Mouse (Mus musculus) embryonic facial prominence, embryonic 12.5 days (tissue): Measurements from ENCODE around the gene Il10. TPM values are rescaled to one million over a fixed set of nuclear protein-coding genes. Genes with fewer than 3 reads are reported as not detected.
A peak's percentile ranks its signal among the peaks of the same experiment; 100 is the strongest.

Source experiments
- ATAC-seq: fragments of 200-750 bp; cut with Nextera tagmentation; 2 replicates; pipeline ENCODE4 v1.8.0; 2017; ENCODE audit not compliant: insufficient number of reproducible peaks, insufficient read depth, low FRiP score, low TSS enrichment
- H3K27ac ChIP-seq: fragments of 300-500 bp; sonication (generic); 2 replicates; pipeline ENCODE4 v1.5.1; 2016; ENCODE audit warnings: mild to moderate bottlenecking
- H3K27me3 ChIP-seq: fragments of 300-500 bp; sonication (generic); 2 replicates; pipeline ENCODE4 v1.6.1; 2016; ENCODE audit warnings: mild to moderate bottlenecking, moderate library complexity
- H3K36me3 ChIP-seq: fragments of 300-500 bp; sonication (generic); 2 replicates; pipeline ENCODE4 v1.6.1; 2016; ENCODE audit warnings: mild to moderate bottlenecking
- H3K4me1 ChIP-seq: fragments of 300-500 bp; sonication (generic); 2 replicates; pipeline ENCODE4 v1.6.1; 2016
- H3K4me2 ChIP-seq: fragments of 300-500 bp; sonication (generic); replicated peaks from 2 replicates; pipeline ENCODE4 v1.6.1; 2016; ENCODE audit warnings: mild to moderate bottlenecking, moderate library complexity
- H3K4me3 ChIP-seq: fragments of 300-500 bp; sonication (generic); 2 replicates; pipeline ENCODE4 v1.5.1; 2016; ENCODE audit warnings: mild to moderate bottlenecking
- H3K9ac ChIP-seq: fragments of 300-500 bp; sonication (generic); 2 replicates; pipeline ENCODE4 v1.6.1; 2016; ENCODE audit warnings: mild to moderate bottlenecking, moderate library complexity
- H3K9me3 ChIP-seq: fragments of 300-500 bp; sonication (generic); 2 replicates; pipeline ENCODE4 v1.6.1; 2016; ENCODE audit warnings: mild to moderate bottlenecking, moderate library complexity
- WGBS: fragments of 180-500 bp; shearing (Covaris S2); methylation state at CpG from one replicate; pipeline ENCODE4 v1.1.7; 2016; 5-methylcytosine and 5-hydroxymethylcytosine counted together
- polyA plus RNA-seq: library from polyadenylated mRNA; unstranded; fragments of >200 nt; fragmentation: Nextera tagmentation; extraction: Ambion mirVana; gene quantifications from 2 replicates; pipeline ENCODE4 v1.2.1, GENCODE M21; 2016

Gene Il10
- polyA plus RNA-seq, 1 experiment from 2014 or later: not detected

DNA sequence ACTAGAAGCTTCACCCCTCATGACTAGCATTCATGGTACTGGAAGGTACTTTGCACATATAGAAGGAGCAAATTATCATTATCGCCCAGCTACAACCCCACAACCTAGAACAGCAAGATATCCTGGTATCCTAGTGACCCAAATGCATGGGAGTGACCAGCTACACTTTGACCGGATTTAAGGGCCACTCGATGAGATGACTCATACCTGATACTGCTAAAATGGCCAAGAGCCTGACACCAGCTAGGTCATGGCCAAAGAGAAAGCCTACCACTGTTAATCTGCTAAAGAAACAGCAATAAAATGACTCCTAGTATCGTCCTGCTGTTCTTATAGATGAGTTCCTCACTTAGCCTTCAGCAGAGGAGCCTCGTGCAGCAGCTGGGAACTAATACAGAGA is 19.8 kb downstream of the Il10 start:
- no peak overlapping the region for H3K4me3 ChIP-seq
- H3K4me2 ChIP-seq: no peak overlapping the region
- H3K36me3 ChIP-seq: no peaks in the 10 kb centered on the region
- H3K27ac ChIP-seq: no peak overlapping the region
- H3K27me3 ChIP-seq: no peaks in the 10 kb centered on the region
- no peaks in the 10 kb centered on the region for H3K4me1 ChIP-seq
- no peaks in the 10 kb centered on the region for H3K9me3 ChIP-seq
- WGBS: 87% methylated on average over 5 of the region's 5 CpGs
- no peak for ATAC-seq
- no peak overlapping the region for H3K9ac ChIP-seq

DNA sequence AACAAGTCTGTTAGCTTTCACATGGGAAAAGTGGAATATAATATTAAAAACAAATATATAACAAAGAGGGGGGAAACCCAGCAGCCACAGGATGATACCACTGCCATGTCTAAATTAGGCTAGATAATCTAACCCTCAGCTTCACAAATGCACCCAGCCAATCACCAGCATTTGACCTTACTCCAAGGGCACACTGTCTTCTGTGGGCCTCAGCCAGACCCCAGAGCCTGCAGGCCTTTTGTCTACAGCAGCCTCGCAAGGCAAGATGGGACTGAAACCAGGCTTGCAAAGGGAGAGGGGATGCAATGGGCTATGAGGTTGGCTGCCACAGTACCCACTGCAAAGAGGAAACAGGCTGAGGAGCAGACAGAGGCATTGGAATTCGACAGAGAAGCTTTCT is 22.6 kb downstream of the Il10 start:
- no peak for ATAC-seq
- H3K4me2 ChIP-seq: no peak overlapping the region
- H3K27ac ChIP-seq: no peak overlapping the region
- no peaks in the 10 kb centered on the region for H3K9me3 ChIP-seq
- no peaks in the 10 kb centered on the region for H3K4me1 ChIP-seq
- 40% methylated on average over 2 of the region's 2 CpGs for WGBS
- H3K27me3 ChIP-seq: no peaks in the 10 kb centered on the region
- H3K36me3 ChIP-seq: no peaks in the 10 kb centered on the region
- H3K4me3 ChIP-seq: no peak overlapping the region
- H3K9ac ChIP-seq: no peak overlapping the region

DNA sequence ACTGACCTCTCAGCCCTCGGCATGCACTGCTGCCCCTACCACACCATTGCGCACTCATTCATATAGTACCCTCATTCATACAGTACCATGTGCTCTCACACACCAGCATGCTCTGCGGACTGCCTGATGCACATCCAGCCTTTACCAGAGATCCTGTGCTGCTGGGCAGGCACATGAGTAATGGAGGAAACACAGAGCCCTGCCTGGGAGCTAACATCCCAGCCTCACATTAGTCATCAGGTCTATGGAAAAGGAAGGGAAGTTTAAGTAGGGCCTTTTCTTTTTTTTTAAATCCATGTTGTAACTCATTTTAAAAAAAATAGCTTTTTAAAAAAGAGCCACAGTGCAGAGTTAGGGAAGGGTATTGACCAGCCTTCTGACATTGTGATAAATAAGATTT is 23.1 kb downstream of the Il10 start:
- H3K4me1 ChIP-seq: no peaks in the 10 kb centered on the region
- H3K4me2 ChIP-seq: no peak overlapping the region
- no peak overlapping the region for H3K9ac ChIP-seq
- no peaks in the 10 kb centered on the region for H3K27me3 ChIP-seq
- no peak overlapping the region for H3K27ac ChIP-seq
- no peak for ATAC-seq
- H3K4me3 ChIP-seq: no peak overlapping the region
- WGBS: 79% methylated on average over 3 of the region's 3 CpGs
- H3K9me3 ChIP-seq: no peaks in the 10 kb centered on the region
- H3K36me3 ChIP-seq: no peaks in the 10 kb centered on the region

DNA sequence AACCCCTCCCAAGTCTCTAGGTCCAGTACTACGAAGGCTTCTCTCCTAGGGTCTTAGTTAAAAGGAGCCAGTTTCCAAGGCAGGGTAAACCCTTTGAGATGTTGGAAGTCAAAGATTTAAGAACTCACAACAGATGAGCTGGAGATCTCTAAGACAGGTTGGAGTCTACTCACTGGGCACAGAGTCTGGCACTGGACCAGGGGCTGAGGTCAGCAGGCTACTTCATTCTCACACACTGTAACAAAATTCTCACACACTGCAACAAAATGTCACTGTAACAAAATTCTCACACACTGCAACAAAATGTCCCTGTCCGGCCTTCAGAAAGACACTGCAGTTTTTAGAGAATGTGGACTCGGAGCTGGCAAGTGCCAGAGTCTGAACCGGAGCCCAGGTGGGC is 24.0 kb downstream of the Il10 start:
- H3K4me3 ChIP-seq: no peak overlapping the region
- no peaks in the 10 kb centered on the region for H3K36me3 ChIP-seq
- 91% methylated on average over 4 of the region's 4 CpGs for WGBS
- no peak for ATAC-seq
- H3K4me2 ChIP-seq: no peak overlapping the region
- H3K27me3 ChIP-seq: no peaks in the 10 kb centered on the region
- no peak overlapping the region for H3K9ac ChIP-seq
- no peak overlapping the region for H3K27ac ChIP-seq
- H3K9me3 ChIP-seq: no peaks in the 10 kb centered on the region
- no peaks in the 10 kb centered on the region for H3K4me1 ChIP-seq

DNA sequence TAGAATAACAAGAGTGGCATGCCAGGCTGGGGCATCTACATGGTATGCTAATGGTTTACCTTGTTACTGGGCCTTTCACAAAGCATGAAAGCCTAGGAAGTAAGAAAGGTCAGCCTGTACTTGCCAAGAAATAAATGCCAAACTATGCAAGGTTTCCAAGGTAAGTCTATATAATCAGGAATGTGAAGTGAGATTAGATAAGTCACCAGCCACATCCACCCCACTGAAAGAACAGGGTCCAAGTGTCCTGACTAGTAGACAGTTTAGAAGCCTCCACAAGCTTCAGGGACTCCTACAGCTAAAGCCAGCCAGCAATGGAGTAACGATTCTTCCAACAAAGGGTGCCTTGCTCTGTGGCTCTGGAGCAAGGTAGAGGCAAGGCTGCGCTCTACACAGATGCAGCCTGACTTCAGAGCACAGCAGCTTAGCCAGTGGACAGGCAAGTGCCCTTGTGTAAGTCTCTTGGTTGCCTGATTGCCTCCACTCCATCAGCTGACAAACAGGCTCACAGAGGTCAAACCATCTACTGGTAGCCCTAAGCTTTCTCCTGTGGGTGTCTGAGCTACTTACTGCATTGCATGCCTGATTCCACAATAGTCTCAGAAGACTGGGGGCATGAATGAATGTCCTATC is 26.2 kb downstream of the Il10 start:
- H3K4me1 ChIP-seq: peaks cover under 1% of the 10 kb centered on the region; the same call in 1 of the 2 replicates
- no peak overlapping the region for H3K4me2 ChIP-seq
- H3K4me3 ChIP-seq: no peak overlapping the region
- no peak overlapping the region for H3K27ac ChIP-seq
- no peaks in the 10 kb centered on the region for H3K36me3 ChIP-seq
- ATAC-seq: no peak
- H3K27me3 ChIP-seq: no peaks in the 10 kb centered on the region
- no peaks in the 10 kb centered on the region for H3K9me3 ChIP-seq
- 88% methylated on average over 2 of the region's 2 CpGs for WGBS
- H3K9ac ChIP-seq: no peak overlapping the region

DNA sequence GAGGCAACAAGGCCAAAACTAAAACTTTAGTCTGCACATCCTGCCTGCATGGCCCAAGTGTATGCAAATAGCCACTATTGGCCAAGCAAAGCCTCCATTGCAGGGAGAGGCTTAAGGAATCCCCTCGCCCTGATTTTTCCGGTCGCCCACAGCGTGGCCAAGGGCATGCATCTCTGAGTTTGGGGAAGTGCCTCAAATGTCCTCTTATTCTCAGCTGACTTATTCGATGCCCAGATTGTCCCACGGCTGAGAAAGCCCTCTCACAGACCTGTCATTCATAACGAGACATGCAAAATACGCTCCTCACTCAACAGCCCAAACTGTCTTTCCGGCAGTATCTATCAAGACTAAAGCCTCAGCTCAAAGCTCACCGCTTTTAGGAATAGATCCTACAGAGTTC is 27.0 kb downstream of the Il10 start:
- Histone ChIP-seq H3K4me3 (no peak overlapping the region), H3K36me3 (no peaks in the 10 kb centered on the region), H3K4me1 (peaks cover 8% of the 10 kb centered on the region; the same call in 1 of the 2 replicates), H3K27ac (no peak overlapping the region), H3K27me3 (no peaks in the 10 kb centered on the region), H3K9ac (no peak overlapping the region), H3K4me2 (no peak overlapping the region), H3K9me3 (no peaks in the 10 kb centered on the region)
- WGBS: 88% methylated on average over 10 of the region's 10 CpGs
- ATAC-seq: no peak

DNA sequence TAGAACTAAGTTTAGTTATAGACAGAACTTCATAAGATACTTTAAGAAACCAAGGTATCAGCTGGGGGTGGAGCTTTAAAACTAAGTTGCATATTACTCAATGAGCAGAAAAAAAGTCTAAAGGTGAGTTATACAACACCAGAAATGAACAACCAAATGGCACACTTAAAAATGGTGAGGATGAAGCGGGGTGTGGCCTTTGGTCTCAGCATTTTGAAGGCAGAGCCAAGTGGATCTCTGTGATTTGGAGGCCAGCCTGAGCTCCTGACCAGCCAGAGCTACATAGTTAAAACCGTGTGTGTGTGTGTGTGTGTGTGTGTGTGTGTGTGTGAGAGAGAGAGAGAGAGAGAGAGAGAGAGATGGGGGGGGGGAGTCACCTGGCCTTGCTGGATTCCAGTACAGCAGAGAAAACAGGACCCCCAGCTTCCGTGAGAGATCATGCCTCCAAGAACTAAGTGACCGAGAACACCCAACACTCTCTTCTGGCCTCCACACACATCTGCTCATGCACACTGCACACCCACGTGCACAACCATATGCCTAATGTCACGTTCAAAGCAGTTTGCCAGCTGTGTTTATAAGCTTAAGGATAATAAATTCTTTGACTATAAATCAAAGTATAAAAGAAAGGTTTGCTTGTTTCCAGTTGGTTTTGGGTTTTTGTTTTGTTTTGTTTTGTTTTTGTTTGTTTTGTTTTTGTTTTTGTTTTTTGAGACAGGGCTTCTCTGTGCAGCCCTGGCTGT is 28.6 kb downstream of the Il10 start:
- no peak for ATAC-seq
- no peaks in the 10 kb centered on the region for H3K27me3 ChIP-seq
- H3K4me3 ChIP-seq: no peak overlapping the region
- H3K36me3 ChIP-seq: no peaks in the 10 kb centered on the region
- H3K9me3 ChIP-seq: no peaks in the 10 kb centered on the region
- no peak overlapping the region for H3K27ac ChIP-seq
- peaks cover 9% of the 10 kb centered on the region; the same call in 1 of the 2 replicates for H3K4me1 ChIP-seq
- 72% methylated on average over 6 of the region's 6 CpGs for WGBS
- H3K4me2 ChIP-seq: no peak overlapping the region
- no peak overlapping the region for H3K9ac ChIP-seq

DNA sequence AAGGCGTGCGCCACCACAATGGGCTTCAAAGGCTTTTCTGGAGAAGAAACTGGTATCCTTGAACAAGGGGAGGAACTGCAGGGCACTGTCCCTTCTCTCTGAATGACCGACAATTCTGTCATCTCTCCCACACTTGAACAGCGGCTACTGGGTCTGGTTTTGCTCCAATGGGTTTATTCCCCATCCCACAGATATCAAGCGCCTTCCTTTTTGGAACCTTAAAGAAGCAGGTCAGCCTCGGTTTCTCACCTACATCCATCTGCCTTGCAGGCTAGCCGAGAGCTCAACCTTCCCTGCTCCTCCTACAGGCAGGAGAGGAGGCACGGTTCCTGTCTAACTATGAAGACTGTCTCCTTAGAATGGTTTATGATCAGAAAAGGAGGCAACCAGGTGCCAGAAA is 29.3 kb downstream of the Il10 start:
- H3K27me3 ChIP-seq: no peaks in the 10 kb centered on the region
- no peaks in the 10 kb centered on the region for H3K9me3 ChIP-seq
- H3K27ac ChIP-seq: no peak overlapping the region
- no peak for ATAC-seq
- H3K36me3 ChIP-seq: no peaks in the 10 kb centered on the region
- no peak overlapping the region for H3K9ac ChIP-seq
- H3K4me1 ChIP-seq: peaks cover 9% of the 10 kb centered on the region; the same call in 1 of the 2 replicates
- H3K4me2 ChIP-seq: no peak overlapping the region
- H3K4me3 ChIP-seq: no peak overlapping the region
- 88% methylated on average over 8 of the region's 8 CpGs for WGBS

DNA sequence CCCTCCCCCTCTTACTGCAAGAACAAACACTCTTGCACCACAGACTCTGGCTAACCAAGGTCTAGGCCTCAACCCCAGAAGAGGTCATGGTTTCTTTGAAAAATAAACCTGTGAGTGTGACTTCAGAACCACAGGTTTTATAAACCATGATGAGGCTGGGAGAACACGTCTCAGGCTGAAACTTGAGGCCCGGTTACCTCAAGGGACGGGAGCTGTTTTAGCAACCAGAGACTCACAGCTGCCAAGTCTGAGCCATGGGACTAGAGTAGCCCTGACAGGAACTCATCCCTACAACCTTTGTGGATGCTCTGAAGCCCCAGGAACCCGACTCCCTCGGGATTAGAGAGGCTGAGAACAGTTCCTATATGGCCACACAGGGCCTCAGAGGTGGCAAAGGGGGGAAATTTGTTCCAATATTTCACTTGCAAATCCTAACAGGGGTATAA is 29.7 kb downstream of the Il10 start:
- H3K9me3 ChIP-seq: no peaks in the 10 kb centered on the region
- H3K36me3 ChIP-seq: peaks cover 3% of the 10 kb centered on the region
- H3K9ac ChIP-seq: no peak overlapping the region
- no peak overlapping the region for H3K27ac ChIP-seq
- no peak for ATAC-seq
- 62% methylated on average over 5 of the region's 5 CpGs for WGBS
- no peak overlapping the region for H3K4me2 ChIP-seq
- H3K4me3 ChIP-seq: no peak overlapping the region
- H3K4me1 ChIP-seq: peaks cover 9% of the 10 kb centered on the region; the same call in 1 of the 2 replicates
- no peaks in the 10 kb centered on the region for H3K27me3 ChIP-seq

DNA sequence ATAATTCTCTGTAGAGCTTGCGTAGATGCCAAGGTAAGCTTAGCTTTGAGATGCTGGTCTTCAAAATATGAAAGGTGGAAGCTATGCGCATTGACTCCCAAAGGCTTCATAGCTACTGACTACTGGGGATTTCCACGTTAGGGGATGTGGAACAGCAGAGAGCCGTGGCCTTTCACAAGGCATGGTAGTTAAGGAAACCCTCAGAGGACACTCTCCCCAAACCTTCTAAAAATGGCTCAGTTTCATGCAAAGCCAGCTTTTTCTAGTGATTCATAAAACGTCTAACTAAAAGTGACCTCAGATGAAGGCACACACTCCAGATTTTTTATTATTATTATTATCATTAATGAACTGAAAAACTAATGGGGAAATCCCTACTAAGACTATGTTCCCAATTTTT is 30.4 kb downstream of the Il10 start:
- H3K27ac ChIP-seq: no peak overlapping the region
- no peaks in the 10 kb centered on the region for H3K9me3 ChIP-seq
- peaks cover 9% of the 10 kb centered on the region; the same call in 1 of the 2 replicates for H3K4me1 ChIP-seq
- 90% methylated on average over 5 of the region's 5 CpGs for WGBS
- H3K9ac ChIP-seq: no peak overlapping the region
- no peak overlapping the region for H3K4me3 ChIP-seq
- ATAC-seq: no peak
- H3K27me3 ChIP-seq: no peaks in the 10 kb centered on the region
- H3K36me3 ChIP-seq: peaks cover 9% of the 10 kb centered on the region
- no peak overlapping the region for H3K4me2 ChIP-seq

DNA sequence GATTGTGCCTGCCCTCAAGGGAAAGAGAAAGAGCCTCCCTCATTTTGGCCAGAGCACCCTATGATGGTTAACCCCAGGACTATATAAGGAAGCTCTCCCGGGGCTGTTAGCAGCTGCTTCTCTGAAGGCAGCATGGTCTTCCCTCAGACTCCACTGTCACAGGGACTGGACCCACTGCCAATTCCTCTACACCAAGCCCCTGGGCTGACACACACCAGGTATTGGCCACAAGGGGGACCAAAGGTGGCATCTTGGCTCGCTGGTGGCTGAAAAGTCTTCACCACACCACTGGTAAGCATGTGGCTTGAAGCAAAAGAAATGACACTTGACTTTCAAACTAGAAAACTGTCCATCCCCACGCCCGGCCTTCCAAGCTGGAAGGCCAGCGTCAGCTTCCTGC is 31.0 kb downstream of the Il10 start:
- Histone ChIP-seq H3K27ac (no peak overlapping the region), H3K9me3 (no peaks in the 10 kb centered on the region), H3K4me1 (peaks cover 9% of the 10 kb centered on the region; the same call in 1 of the 2 replicates), H3K9ac (no peak overlapping the region), H3K4me3 (no peak overlapping the region), H3K4me2 (no peak overlapping the region), H3K36me3 (peaks cover 15% of the 10 kb centered on the region), H3K27me3 (no peaks in the 10 kb centered on the region)
- no peak for ATAC-seq
- 84% methylated on average over 5 of the region's 5 CpGs for WGBS

DNA sequence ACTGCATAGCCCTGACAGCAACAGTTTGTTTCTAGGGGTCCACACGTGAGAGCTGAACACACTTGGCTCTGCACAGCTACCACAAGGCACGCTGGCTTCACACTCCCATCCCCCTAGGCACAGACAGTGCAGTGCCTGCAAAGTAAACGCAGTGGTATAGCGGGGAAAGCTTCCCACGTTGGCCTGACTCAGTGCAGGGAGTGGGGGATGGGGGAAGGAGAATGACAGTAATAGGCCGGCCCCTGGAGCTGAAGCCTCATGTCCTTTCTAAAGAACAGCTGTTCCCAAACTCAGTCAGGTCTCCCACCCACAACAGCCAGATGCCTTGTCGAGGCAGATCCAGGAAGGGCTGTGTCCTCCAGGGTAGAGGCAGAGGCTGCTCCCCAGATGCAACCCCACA is 31.4 kb downstream of the Il10 start:
- Histone ChIP-seq H3K4me3 (no peak overlapping the region), H3K9ac (no peak overlapping the region), H3K27ac (no peak overlapping the region), H3K27me3 (no peaks in the 10 kb centered on the region), H3K9me3 (no peaks in the 10 kb centered on the region), H3K36me3 (peaks cover 20% of the 10 kb centered on the region), H3K4me1 (peaks cover 9% of the 10 kb centered on the region; the same call in 1 of the 2 replicates), H3K4me2 (no peak overlapping the region)
- WGBS: 24% methylated on average over 7 of the region's 7 CpGs
- ATAC-seq: peak; percentile 25; the same call in 1 of the 2 replicates
